Mouse (Mus musculus) ES-CJ7 (cell line): ENCODE results near the gene Robo1.

ENCODE experiments used
- DNase-seq: peaks from one replicate; pipeline ENCODE4 v3.0.0; 2011; ENCODE audit warnings: low read depth, low spot score

Gene Robo1

GRCm38 (mm10) chr16:72307537-72308330, at the start of gene Robo1:
Robo1 (plus strand) TSS chr16:72308306.
- no peak for DNase-seq

GRCm38 (mm10) chr16:72267839-72268238, 40.3 kb upstream of the Robo1 start:
- DNase-seq = no peak

- no peak for DNase-seq
Measured at GRCm38 (mm10) chr16:72276390-72277074, 31.6 kb upstream of the Robo1 start.

GRCm38 (mm10) chr16:72308331-72308668, 194 bp downstream of the Robo1 start:
- DNase-seq = no peak

GRCm38 (mm10) chr16:72327321-72327720, 19.2 kb downstream of the Robo1 start:
- no peak for DNase-seq

GRCm38 (mm10) chr16:72328579-72328978, 20.5 kb downstream of the Robo1 start:
- DNase-seq = no peak

- DNase-seq = no peak
Measured at GRCm38 (mm10) chr16:72337757-72338156, 29.7 kb downstream of the Robo1 start.

GRCm38 (mm10) chr16:72350422-72350821, 42.3 kb downstream of the Robo1 start:
- no peak for DNase-seq

- peak; percentile 28 for DNase-seq
Measured at GRCm38 (mm10) chr16:72356515-72357357, 48.6 kb downstream of the Robo1 start.

- no peak for DNase-seq
Measured at GRCm38 (mm10) chr16:72376896-72377295, 68.8 kb downstream of the Robo1 start.

- no peak for DNase-seq
Measured at GRCm38 (mm10) chr16:72381819-72382218, 73.7 kb downstream of the Robo1 start.

GRCm38 (mm10) chr16:72383566-72383965, 75.5 kb downstream of the Robo1 start:
- no peak for DNase-seq

- no peak for DNase-seq
Measured at GRCm38 (mm10) chr16:72393512-72393911, 85.4 kb downstream of the Robo1 start.

- DNase-seq = no peak
Measured at GRCm38 (mm10) chr16:72398811-72399210, 90.7 kb downstream of the Robo1 start.

GRCm38 (mm10) chr16:72402381-72402780, 94.3 kb downstream of the Robo1 start:
- DNase-seq = no peak

- no peak for DNase-seq
Measured at GRCm38 (mm10) chr16:72409820-72410219, 101.7 kb downstream of the Robo1 start.

GRCm38 (mm10) chr16:72411669-72412270, 103.7 kb downstream of the Robo1 start:
- DNase-seq = no peak

GRCm38 (mm10) chr16:72412879-72413278, 104.8 kb downstream of the Robo1 start:
- DNase-seq = no peak

GRCm38 (mm10) chr16:72419328-72420066, 111.4 kb downstream of the Robo1 start:
- no peak for DNase-seq

- DNase-seq = no peak
Measured at GRCm38 (mm10) chr16:72422426-72422825, 114.3 kb downstream of the Robo1 start.

- no peak for DNase-seq
Measured at GRCm38 (mm10) chr16:72434396-72434795, 126.3 kb downstream of the Robo1 start.
